Mouse (Mus musculus) megakaryocyte, embryonic 14.5 days (primary cell): ENCODE measurements around the gene Nudcd2.

ENCODE experiments used
- FLI1 ChIP-seq: IDR thresholded peaks from 2 replicates; pipeline ENCODE4 v1.6.1; 2012; ENCODE audit warnings: low read length, inconsistent platforms, mixed read lengths
- GATA1 ChIP-seq: IDR thresholded peaks from 3 replicates; pipeline ENCODE4 v1.6.1; 2012; ENCODE audit warnings: mixed read lengths, low read length, inconsistent platforms, borderline replicate concordance

GRCm38 (mm10) chr11:40764690-40765089 is 31.2 kb downstream of the Nudcd2 start:
- TF ChIP-seq GATA1 (no peak), FLI1 (no peak)
